Mouse (Mus musculus) thymus, adult 18-20 months (tissue): ENCODE data around the gene Gm28308.

ENCODE experiments used
- DNase-seq, 2 experiments: peaks; one replicate each; pipeline ENCODE4 v3.0.0; 2022; ENCODE audit warnings: mixed read lengths in 2 of 2

The Gm28308 gene

DNA sequence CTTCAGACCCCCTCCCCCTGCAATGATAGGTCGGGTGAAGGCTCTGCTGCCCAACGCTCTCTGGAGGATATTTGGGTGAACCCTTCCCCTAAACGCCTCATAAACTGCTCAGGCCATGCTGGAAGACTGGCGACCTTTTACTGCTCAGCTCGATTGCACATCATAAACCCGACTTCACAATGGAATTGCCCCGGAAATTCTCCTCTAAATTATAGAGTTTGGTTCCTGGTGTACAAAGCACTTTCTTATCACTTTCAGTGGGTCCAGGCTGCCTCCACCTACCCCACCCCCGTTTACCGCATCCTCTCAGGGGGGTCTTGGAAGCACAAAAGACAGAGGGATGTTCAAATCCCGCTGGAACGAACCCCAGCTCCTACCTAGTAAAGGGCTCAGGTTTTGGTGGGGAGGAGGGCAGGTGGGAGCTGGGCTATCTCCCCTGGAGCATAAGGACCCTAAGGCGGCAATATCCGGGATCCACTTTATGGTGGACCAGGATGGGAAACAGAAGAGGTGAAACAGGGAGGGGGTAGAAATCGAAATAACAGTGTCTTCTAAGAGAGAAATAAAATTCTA lies 5.6 kb upstream of the Gm28308 start:
- no peak for DNase-seq

DNA sequence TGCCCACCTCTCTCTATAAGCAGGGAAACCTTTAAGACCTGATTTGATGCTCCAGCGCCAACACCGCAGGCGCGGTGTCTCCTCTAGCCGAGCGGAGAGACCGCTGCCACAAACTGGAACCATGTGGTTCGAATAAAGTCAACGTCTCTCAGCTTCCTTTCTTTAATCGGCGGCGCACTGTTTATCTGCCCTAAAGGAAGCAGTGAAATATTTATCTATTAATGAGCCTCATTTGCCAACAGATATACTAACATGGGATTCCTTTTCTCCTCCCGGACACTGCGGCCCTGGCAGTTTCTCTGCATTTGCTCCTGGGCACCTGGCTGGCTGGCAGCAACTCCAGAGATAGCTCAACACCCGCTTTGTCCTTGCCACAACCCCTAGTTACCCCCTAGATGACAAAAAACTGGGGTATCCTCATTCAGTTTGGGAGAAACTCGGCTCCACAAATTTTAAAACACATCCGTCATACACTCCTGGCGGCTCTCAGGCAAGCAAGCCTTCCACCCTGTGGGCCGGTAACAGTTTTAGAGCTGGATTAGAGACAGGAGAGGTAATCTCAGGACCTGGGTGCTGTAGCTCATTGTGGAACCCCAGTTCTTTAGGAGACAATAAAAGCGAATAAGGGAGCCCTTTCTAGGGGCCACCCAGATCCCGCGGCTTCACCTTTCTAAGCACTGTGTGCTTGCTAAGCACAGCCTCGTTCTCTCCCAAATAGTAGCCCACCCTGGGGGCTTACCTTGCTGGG lies 4.9 kb upstream of the Gm28308 start:
- no peak for DNase-seq

DNA sequence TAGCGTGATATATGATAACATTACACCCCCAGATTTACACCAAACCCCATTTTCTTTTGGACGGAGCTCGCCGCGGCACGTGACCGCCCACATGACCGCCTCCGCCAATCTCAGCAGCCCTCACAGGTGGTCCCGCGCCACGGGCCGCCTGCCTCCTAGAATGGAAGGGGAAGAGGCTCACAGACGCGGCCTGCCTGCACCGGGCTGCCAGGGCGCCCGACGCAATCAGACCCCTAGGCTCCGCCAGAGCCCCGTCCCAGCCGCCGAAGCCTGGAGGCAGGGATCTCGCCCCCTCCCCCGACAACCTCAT lies 4.3 kb upstream of the Gm28308 start:
- peak; percentile 52 to 58 for DNase-seq

DNA sequence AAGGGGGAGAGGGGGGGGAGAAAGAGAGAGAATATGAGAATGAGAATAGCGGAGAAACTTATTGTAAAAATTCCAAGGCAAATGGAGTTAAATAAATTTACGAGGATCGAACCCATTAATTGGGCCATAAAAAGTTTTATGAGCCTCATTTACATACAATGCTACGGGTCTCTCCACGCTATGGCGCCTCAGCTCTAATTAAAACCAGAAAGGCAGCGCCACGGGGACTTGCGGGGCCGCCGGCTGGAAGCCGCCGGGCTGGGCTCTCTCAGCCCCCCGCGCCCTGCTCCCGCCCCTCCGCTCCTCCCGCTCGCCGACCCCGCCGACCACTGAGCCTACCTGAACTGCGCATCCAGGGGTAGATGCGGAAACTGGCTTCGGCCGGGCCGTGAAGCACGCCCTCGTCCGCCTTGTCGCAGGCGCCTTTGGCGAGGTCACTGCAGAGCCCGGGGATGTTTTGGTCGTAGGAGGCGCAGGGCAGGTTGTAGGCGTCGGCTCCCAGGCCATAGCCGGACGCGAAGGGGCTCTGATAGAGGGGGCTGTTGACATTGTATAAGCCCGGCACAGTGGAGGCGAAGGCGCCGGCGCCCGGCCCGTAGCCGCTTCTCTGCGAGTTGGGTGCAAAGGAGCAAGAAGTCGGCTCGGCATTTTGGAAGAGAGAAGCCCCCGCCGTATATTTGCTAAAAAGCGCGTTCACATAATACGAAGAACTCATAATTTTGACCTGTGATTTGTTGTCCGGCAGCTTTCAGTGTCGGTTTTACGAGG lies 3.7 kb upstream of the Gm28308 start:
- no peak for DNase-seq

DNA sequence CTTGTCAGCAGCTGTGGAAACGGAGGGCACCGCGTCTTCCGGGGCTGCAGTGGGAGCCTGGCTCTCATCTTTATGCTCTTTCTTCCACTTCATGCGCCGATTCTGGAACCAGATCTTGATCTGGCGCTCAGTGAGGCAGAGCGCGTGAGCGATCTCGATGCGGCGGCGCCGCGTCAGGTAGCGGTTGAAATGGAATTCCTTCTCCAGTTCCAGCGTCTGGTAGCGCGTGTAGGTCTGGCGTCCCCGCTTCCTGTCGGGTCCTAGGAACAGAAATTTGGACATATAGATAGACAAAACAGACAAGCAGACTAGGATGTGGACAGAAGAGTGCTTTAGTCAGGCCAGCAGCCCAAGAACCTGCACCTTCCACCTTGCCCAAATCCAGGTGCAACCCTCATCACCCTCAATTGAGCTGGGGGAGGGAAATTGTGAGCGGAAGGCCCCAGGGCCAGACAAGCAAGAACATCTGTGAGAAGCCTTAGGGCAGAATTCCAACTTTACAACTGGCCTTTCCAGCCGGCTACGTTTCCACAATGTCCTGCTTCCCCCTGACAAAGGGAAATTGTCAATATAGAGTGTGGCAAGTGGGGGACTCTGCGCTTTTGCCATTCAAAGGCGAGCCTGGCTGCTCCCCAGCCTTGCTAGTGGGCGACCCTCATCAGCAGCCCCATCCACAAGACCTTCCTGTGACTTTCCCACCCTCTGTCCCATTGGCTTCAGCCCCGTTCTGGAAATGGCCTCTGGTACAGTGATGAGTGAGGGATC lies 2.8 kb upstream of the Gm28308 start:
- no peak for DNase-seq

DNA sequence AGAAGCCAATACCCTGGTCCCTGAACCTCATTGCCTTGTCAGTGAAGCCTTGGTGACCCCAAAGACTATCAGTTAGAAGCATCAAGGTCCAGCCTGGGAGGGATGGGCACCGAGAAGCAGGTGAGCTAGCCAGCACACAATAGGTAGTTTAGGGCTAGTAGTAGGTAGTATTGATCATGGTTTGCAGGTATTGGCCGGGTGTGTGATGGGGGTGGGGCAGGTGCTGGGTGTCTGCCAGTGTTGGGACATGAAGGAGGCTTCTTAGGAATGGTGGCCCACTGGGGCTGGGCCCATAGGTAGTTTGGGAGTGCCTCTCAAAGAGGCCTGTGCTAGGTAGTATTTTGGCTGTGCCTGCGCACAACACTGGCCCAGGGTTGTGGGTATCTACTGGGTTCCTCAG lies 1.9 kb upstream of the Gm28308 start:
- no peak for DNase-seq

DNA sequence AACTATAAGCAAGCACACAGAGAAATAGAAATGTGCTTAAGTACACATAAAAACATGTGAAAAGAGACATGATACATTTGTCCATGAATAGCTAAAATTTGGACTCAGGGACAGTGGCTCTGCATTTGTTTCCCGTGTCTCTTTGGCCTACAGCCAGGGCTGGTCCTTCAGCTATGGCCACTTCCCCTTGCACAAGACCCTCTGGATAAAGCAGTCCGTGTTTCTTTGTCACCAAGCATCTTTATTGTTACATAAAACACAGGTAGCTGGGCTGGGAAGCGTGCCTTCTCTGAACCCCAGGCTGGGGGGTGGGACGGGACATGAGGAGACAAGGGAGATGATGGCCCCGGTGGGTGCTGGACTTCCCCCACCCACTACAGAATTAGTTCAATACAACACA lies 1.1 kb upstream of the Gm28308 start:
- no peak for DNase-seq

DNA sequence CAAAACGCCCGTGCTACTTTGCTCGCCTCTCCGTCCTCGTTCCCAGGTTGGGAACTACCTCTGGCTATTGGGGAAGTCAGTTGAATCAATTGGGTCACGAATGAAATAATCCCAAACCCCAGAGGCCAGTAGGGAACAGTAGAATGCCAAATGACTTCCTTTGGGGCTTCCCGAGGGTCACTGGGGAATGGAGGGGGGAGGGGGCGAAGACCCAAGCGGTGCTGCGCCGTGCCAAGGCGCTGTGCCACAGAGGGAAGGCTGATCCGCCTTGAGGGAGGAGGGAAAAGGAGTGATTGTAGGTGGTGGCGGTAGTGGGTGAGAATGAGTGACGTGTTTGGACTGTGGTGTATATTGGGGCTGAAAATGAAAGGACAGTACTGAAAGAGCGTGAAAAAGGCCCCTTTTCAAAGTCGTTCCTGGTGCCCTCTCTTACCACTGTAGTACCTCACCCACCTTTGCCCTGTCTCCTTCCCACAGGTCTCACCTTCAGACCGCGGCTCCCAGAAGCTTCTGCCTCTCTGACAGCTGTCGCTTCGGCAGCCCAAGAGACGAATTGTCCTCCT lies 502 bp downstream of the Gm28308 start:
- DNase-seq, result no peak

DNA sequence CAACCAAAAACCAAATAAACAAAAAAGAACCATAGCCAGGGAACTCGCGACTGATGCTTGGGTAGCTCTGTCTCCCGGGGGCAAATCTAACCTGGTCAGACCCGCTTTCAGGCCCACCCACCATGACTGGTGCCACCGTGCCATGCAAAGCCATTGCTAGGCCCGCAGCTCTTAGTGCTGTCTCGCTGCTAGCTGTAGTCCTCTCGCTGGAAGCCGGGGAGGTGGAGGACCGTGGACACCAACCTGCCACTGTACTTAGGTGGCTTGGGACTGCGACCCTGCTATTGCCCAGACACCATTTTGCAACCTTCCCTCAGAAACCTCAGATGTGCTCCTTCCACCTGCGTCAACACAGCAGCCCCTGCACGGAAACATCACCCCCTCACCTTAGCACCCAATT lies 1.2 kb downstream of the Gm28308 start:
- no peak for DNase-seq

DNA sequence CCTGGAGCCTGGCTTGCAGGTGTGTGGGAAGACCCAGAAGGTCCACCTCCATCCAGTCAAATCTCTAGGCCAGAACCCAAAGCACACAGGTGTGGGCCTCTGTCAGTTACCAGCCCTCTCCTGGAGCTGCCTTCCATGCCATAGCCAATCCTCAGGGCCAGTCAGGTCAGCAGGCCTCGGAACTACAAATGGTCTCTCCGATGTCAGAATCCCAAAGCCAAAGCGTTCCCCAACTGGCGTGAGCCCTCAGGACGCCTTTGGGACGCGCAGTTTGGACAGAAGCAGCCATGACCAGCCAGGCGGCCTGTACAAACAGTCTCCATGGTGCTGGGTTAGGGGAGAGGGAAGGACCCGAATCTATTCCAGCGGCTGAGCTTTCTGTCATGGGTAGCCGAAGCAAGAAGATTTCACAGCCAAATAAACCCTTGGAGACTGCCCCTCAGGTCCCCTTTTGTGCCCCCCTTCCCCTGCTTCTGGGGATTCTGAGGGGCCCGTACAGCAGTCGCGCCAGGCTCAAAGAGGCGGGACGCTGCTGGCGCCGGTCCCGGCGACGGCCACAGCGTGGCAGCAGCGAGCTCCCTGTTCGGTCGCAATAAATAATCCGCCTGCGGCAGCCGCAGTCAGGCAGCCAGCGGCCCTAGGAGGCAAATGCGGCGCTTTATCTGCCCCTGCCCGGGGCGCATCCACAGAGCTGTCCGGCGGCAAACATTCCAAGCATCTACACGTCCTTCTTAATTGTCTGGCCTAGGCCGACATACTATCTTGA lies 1.8 kb downstream of the Gm28308 start:
- DNase-seq, result peak in 1 of 2 experiments; percentile 43

DNA sequence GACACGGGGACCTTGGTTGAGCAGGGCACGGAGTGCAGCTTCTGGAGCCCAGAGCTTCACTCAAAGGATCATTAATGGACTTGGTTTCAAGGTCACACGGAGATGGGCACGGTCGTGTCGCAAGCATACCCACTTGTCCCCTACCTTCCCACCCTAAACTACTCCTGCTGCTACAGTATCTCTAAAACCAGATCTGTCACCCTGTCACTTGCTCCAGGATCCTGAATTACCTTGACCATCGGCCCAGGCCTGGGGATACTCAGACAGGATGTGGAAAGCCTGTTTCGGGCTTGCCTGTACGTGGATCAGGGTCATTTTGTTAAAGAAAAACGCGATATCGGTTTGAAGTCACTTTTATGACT lies 3.5 kb downstream of the Gm28308 start:
- DNase-seq, result no peak

DNA sequence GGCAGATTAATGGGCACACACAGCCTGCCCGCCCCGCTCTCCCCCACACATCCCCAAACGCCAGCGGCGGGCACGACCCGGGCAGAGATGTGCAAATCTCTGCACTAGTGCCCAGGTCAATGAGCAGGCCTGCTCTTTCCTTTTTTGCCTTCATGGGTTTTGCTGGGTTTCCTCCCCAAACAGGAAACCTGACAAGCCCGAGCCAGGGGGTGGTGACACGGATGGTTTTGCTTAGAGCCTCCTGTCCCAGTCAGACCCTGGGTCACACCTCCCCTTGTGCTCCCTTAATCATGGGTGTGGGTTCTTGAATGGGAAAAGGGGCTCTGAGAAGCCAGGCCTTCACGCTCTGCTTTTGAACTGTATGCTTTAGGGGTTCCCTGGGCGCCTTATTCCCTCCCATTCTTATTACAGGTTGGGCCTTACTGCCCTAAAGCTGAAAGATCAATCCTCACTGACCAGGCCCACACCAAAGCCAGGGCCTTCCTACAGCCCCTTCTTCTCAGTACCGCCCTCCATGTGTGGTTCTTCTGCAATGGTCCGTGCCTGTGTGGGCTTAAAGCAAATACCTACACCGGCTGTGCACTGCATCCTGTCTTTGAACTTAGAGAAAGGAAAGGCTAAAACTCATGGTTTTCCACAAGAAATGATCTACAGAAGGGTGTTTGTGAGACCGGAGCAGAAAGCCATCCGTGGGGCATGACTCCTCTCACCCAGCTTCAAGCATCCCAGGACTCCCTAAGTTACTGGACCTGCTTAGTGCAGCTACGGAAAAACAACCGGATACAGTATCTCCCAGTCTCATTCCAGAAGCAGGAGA lies 4.1 kb downstream of the Gm28308 start:
- DNase-seq, result no peak

DNA sequence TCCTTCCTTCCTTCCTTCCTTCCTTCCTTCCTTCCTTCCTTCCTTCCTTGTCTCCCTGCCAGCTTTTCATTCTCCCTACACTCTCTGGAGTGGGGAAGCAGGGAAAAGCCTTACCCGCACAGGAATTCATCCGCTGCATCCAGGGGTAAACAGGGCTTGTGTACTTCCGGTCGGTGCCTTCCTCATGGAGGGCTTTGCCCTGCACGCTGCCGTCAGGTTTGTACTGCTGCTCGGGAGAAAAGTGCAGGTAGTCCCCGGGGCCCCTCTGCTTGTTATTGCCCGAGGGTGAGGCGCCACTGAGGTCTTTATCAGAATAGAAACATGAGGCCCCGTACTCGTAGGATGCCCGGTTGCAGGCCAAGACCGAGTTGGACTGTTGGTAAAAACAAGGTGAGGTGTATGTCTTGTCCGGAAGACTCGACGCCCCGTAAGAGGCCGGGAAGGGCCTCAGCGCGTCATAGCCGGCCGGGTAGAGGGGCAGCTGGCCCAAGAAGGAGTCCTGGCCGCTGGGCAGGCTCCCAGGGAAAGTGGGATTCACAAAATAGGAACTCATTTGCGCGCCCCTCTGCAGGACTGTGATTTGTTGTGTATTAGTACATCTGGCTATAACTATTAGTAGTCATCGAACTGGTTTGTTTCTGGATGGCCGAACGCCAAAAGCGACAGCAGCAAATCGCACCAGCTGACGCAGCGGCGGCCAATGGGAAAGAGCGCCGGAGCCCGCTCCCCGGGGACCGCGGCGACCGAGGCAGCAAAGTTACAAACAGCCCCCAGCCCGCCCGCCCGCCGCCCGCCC lies 4.9 kb downstream of the Gm28308 start, which contains the start of gene Hoxa6:
Gene Hoxa6 (minus strand): TSS at position 651 of the 796 bp plus-strand sequence.
- DNase-seq, result no peak

DNA sequence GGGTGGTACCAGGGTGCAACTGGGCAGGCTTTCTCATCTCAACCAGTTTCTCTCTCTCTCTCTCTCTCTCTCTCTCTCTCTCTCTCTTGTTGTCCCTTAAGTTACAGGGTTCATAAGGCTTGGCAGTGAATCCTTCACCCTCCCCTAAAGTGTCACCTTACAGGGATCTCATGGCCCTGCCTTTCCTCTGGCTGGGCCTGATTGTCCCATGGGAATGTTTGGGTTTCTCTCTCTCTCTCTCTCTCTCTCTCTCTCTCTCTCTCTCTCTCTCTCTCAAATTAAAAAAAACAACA lies 5.5 kb downstream of the Gm28308 start:
- no peak for DNase-seq

DNA sequence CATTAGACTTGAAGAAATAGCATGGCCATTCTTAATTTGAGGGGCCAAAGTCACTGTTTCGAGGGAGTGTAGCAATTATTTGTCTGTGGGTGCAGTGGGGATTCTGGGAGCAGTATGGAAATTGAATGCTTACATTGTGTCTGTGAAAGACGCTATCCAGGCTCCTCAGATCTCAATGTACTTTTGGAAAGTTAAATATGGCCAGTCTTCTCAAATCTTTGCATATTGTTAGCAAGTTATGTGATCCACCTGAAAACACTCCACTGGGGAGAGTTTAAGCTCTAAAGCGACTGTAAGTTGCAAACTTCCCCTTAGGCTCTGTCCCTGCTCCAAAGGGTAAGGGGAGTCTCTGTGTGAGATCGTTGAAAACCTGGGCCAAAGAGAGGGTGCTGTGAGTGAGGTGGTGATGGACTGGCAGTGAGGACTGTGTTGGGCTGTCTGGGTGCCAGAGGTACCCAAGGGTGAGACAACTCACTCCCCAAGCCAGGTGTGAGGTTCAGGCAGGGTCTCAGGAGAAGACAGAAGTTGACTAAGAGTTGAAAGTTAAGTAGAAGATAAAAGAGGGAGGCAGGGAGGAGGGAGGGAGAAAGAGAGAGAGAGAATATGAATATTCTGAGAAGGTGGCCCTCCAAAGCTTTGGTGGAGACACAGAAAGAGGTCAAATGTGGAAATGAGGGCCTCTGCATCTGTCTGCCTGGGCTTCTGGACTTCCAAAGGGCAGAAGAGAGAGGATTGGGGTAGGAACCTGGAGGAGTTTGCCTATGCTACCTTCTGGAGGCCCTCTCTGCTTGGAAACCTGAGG lies 6.1 kb downstream of the Gm28308 start:
- DNase-seq, result no peak

DNA sequence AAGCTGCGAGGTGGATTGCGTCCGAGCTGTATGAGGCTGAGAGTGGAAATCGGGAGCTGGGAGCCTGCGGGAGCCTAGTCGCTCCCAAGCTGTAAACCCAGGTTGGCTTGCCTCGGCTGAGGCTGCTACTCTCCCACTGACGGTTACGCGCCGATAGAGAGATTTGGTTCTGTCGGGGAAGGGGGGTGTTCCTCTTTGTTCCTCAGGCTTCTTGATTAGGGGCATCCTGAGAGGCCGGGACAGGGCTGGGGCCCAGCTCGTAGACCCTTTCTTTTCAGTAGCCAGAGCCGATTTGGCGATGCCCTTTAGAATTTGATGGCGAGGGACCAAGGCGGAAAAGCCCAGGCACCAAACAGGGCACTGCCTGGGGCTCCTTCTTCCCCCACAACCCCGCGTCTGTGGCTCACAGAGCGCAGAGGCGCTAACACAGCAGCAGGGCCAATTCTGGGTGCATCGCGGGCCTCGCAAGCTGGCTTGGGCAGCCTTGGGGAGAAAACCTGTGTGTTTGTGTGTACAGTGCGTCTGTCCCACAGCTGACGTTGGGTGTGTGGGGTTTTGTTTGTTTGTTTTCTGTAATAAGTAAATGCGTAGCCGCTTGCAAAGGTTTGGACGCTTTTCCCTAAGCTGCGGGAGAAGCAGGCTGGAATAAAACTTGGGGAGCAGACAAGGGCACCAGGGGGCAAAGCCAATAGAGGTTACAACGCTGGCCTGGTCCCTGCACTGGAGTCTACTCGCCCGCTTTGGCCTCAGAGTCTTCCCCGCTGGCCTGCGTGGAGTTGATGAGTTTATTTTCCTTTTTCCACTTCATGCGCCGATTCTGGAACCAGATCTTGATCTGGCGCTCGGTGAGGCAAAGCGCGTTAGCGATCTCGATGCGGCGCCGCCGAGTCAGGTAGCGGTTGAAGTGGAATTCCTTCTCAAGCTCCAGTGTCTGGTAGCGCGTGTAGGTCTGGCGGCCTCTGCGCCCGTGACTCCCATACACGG lies 7.2 kb downstream of the Gm28308 start:
- no peak for DNase-seq

DNA sequence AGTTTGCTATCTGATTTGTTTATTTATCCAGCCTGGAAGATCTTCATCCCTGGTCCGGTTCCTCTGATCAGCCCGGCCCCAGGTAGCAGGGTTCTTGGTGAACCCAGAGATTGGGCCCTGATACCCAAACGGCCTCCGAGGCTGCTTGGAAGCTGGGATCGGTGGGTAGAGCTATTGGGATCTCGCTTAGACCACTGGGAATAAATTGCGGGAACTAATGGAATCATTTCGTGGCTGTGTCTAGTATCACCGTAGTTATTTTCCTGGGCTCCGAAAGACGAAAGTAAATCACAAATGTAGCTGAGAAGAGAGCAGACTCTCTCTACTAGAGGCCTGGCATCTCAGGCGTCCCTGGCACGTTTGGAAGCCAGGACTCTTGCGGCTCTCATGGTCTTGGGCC lies 7.9 kb downstream of the Gm28308 start:
- no peak for DNase-seq

DNA sequence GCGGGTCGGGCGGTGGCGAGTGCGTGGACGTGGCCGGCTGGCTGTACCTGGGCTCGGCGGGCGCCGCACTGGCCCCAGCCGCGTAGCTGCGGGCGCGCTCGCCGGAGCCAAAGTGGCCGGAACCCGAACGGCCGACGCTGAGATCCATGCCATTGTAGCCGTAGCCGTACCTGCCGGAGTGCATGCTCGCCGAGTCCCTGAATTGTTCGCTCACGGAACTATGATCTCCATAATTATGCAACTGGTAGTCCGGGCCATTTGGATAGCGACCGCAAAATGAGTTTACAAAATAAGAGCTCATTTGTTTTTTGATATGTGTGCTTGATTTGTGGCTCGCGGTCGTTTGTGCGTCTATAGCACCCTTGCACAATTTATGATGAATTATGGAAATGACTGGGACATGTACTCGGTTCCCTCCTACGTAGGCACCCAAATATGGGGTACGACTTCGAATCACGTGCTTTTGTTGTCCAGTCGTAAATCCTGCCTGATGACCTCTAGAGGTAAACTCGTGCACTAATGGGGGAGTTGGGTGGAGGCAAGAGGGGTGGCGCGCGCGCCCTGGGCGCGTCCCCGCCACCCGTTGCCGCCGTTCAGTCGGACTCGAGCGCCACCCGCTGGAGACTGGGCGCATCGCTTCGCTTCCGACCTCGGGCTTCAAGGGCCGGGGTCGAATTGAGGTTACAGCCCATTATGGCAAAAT lies 8.9 kb downstream of the Gm28308 start, which contains the start of gene Hoxa5:
Gene Hoxa5 (minus strand): TSS at position 538 of the 703 bp plus-strand sequence.
- DNase-seq, result no peak
